Mouse (Mus musculus) bone marrow macrophage, adult 2 months (primary cell): ENCODE results near the gene Uckl1.

ENCODE experiments used
- CTCF ChIP-seq: IDR thresholded peaks from 2 replicates; pipeline ENCODE4 v1.5.1; 2012; ENCODE audit warnings: low read depth, mild to moderate bottlenecking, low read length, moderate library complexity
- POLR2A ChIP-seq: IDR thresholded peaks from 2 replicates; pipeline ENCODE4 v1.6.1; 2012; ENCODE audit warnings: mild to moderate bottlenecking, low read depth, low read length, borderline replicate concordance

GRCm38 (mm10) chr2:181580131-181580772, 4.4 kb downstream of the Uckl1 start:
- TF ChIP-seq CTCF = no peak
- no peak for TF ChIP-seq POLR2A
